7 mouse cellular contexts compared by ENCODE assay signal in genomic region chr3:54755145-54756041, GRCm38 (mm10). TPM values are rescaled to one million over a fixed set of nuclear protein-coding genes. Genes with fewer than 3 reads are reported as not detected.
DNase-seq lines count a peak whose midpoint lies in the region; ATAC-seq and TF ChIP-seq lines count a peak whose summit lies in the region.

Smad9 (plus strand) TSS chr3:54755582.

- TF ChIP-seq POLR2A in bone marrow, adult 2 months (IDR thresholded peaks at IDR 0.05; ENCODE audit: borderline replicate concordance, control insufficient read depth, low read depth, low read length) = no peak
- no peak for TF ChIP-seq POLR2A in kidney, adult 2 months (IDR thresholded peaks at IDR 0.05; ENCODE audit: low read depth, low read length)
- no peak for TF ChIP-seq POLR2A in testis, adult 2 months (IDR thresholded peaks at IDR 0.05; ENCODE audit: control insufficient read depth, low read depth, low read length)

- H3K36me3 ChIP-seq in embryonic facial prominence, embryonic 10.5 days (replicated peaks) = peaks cover 21% of the 10 kb centered on the region
- no peaks in the 10 kb centered on the region for H3K36me3 ChIP-seq in kidney, adult 2 months (ENCODE audit: control insufficient read depth, insufficient read depth, low read length)
- H3K36me3 ChIP-seq in limb, embryonic 12.5 days = peaks cover 18% of the 10 kb centered on the region
- peaks cover 10% of the 10 kb centered on the region for H3K36me3 ChIP-seq in midbrain, embryonic 14.5 days (ENCODE audit: control insufficient read depth, insufficient read depth, low read length)
- H3K36me3 ChIP-seq in testis, adult 2 months (ENCODE audit: control insufficient read depth, insufficient read depth, low read length) = no peaks in the 10 kb centered on the region

- TF ChIP-seq CTCF in bone marrow, adult 2 months (IDR thresholded peaks at IDR 0.05; ENCODE audit: control insufficient read depth, insufficient read depth, low read length) = no peak
- TF ChIP-seq CTCF in kidney, adult 2 months (conservative IDR thresholded peaks at IDR 0.05; ENCODE audit: insufficient read depth, insufficient read length, low read depth, low read length) = no peak
- TF ChIP-seq CTCF in testis, adult 2 months (IDR thresholded peaks at IDR 0.05; ENCODE audit: control insufficient read depth, insufficient read depth, insufficient replicate concordance, low read depth, low read length) = no peak

- peaks cover 43% of the 10 kb centered on the region for H3K27me3 ChIP-seq in embryonic facial prominence, embryonic 10.5 days (replicated peaks; ENCODE audit: low read depth, poor library complexity, severe bottlenecking)
- H3K27me3 ChIP-seq in kidney, adult 2 months (replicated peaks; ENCODE audit: control insufficient read depth, insufficient read depth, low read length) = no peaks in the 10 kb centered on the region
- peaks cover 22% of the 10 kb centered on the region for H3K27me3 ChIP-seq in limb, embryonic 12.5 days
- peaks cover 8% of the 10 kb centered on the region; the same call in 1 of the 2 replicates for H3K27me3 ChIP-seq in midbrain, embryonic 14.5 days (ENCODE audit: control insufficient read depth, insufficient read depth, low read length)
- no peaks in the 10 kb centered on the region for H3K27me3 ChIP-seq in testis, adult 2 months (ENCODE audit: control insufficient read depth, insufficient read depth, low read length)

- H3K27ac ChIP-seq in bone marrow, adult 2 months (ENCODE audit: control insufficient read depth, insufficient read depth, low read depth, low read length, poor library complexity) = no peak within 1 kb of the TSS; the same call in 1 of the 2 replicates
- peak within 1 kb of the TSS; percentile 85 for H3K27ac ChIP-seq in embryonic facial prominence, embryonic 10.5 days (replicated peaks)
- H3K27ac ChIP-seq in kidney, adult 2 months (ENCODE audit: insufficient read depth, low read depth, low read length) = no peak within 1 kb of the TSS
- peak within 1 kb of the TSS; percentile 70 for H3K27ac ChIP-seq in limb, embryonic 12.5 days
- no peak within 1 kb of the TSS; the same call in 1 of the 2 replicates for H3K27ac ChIP-seq in midbrain, embryonic 14.5 days (replicated peaks; ENCODE audit: low read depth, low read length)
- no peak within 1 kb of the TSS for H3K27ac ChIP-seq in testis, adult 2 months (ENCODE audit: control insufficient read depth, insufficient read depth, low read depth, low read length)

- H3K9ac ChIP-seq in limb, embryonic 12.5 days (replicated peaks) = peak within 1 kb of the TSS; percentile 78
- peak within 1 kb of the TSS; percentile 67 for H3K9ac ChIP-seq in midbrain, embryonic 14.5 days (replicated peaks; ENCODE audit: low read length)

- peak; percentile 74 for DNase-seq in embryonic facial prominence, embryonic 10.5 days (ENCODE audit: low spot score)
- peak; percentile 57 to 70 for DNase-seq in heart, adult 18-20 months
- DNase-seq in kidney, adult 2 months = peak; percentile 69
- peak; percentile 82 for DNase-seq in midbrain, embryonic 14.5 days

- peak within 1 kb of the TSS; percentile 99 for H3K4me2 ChIP-seq in limb, embryonic 12.5 days
- H3K4me2 ChIP-seq in midbrain, embryonic 14.5 days (ENCODE audit: low read length) = peak within 1 kb of the TSS; percentile 100

- WGBS in bone marrow, adult 2 months = 1% methylated on average over 65 of the region's 66 CpGs
- 1% methylated on average over 66 of the region's 66 CpGs for WGBS in embryonic facial prominence, embryonic 10.5 days
- 1% methylated on average over 63 of the region's 66 CpGs for WGBS in kidney, adult 2 months
- WGBS in limb, embryonic 12.5 days = under 1% methylated on average over 60 of the region's 66 CpGs
- under 1% methylated on average over 65 of the region's 66 CpGs for WGBS in midbrain, embryonic 14.5 days

- peak within 1 kb of the TSS; percentile 4 for H3K4me3 ChIP-seq in bone marrow, adult 2 months (replicated peaks; ENCODE audit: control insufficient read depth, low read depth, low read length)
- H3K4me3 ChIP-seq in embryonic facial prominence, embryonic 10.5 days = peak within 1 kb of the TSS; percentile 80
- peak within 1 kb of the TSS; percentile 70 for H3K4me3 ChIP-seq in kidney, adult 2 months (ENCODE audit: insufficient read depth, low read depth, low read length)
- peak within 1 kb of the TSS; percentile 69 for H3K4me3 ChIP-seq in limb, embryonic 12.5 days (replicated peaks)
- peak within 1 kb of the TSS; percentile 57 for H3K4me3 ChIP-seq in midbrain, embryonic 14.5 days (replicated peaks; ENCODE audit: low read depth, low read length)
- H3K4me3 ChIP-seq in testis, adult 2 months (ENCODE audit: control insufficient read depth, low read depth, low read length) = peak within 1 kb of the TSS; percentile 72

- no peaks in the 10 kb centered on the region for H3K4me1 ChIP-seq in bone marrow, adult 2 months (ENCODE audit: control insufficient read depth, insufficient read depth, low read length)
- H3K4me1 ChIP-seq in embryonic facial prominence, embryonic 10.5 days = peaks cover 22% of the 10 kb centered on the region
- no peaks in the 10 kb centered on the region for H3K4me1 ChIP-seq in kidney, adult 2 months (ENCODE audit: control insufficient read depth, insufficient read depth, low read length)
- peaks cover 22% of the 10 kb centered on the region; the same call in 1 of the 2 replicates for H3K4me1 ChIP-seq in limb, embryonic 12.5 days (replicated peaks)
- peaks cover 13% of the 10 kb centered on the region; the same call in 1 of the 2 replicates for H3K4me1 ChIP-seq in midbrain, embryonic 14.5 days (ENCODE audit: control insufficient read depth, insufficient read depth, low read length)
- H3K4me1 ChIP-seq in testis, adult 2 months (ENCODE audit: control insufficient read depth, insufficient read depth, low read length) = peaks cover 7% of the 10 kb centered on the region

- peak; percentile 68 for ATAC-seq in limb, embryonic 12.5 days (ENCODE audit: insufficient number of reproducible peaks, insufficient read depth, low FRiP score, low TSS enrichment, low read depth)
- ATAC-seq in midbrain, embryonic 14.5 days (ENCODE audit: low FRiP score, low TSS enrichment) = peak; percentile 83

- no peaks in the 10 kb centered on the region for H3K9me3 ChIP-seq in embryonic facial prominence, embryonic 10.5 days
- no peaks in the 10 kb centered on the region for H3K9me3 ChIP-seq in limb, embryonic 12.5 days
- no peaks in the 10 kb centered on the region for H3K9me3 ChIP-seq in midbrain, embryonic 14.5 days (ENCODE audit: control insufficient read depth, low read length)

RNA-seq across cellular contexts. Expression of gene Smad9, which starts in this region (rescaled TPM):
- not detected in 2 replicates for polyA plus RNA-seq in bone marrow, adult 2 months (2011; ENCODE audit: insufficient read depth, insufficient read length, low replicate concordance, missing spikeins)
- 0.42 and 0.73 TPM in 2 replicates for polyA plus RNA-seq in embryonic facial prominence, embryonic 10.5 days (2016; fragmentation: Nextera tagmentation; extraction: Ambion mirVana)
- total RNA-seq in heart, adult 18-20 months (2021) = 1 to 10 TPM; 1.7 to 1.9 TPM
- 1.1 and 1.3 TPM in 2 replicates for polyA plus RNA-seq in kidney, adult 2 months (2012; rRNA removed)
- polyA plus RNA-seq in limb, embryonic 12.5 days (2016; fragmentation: Nextera tagmentation; extraction: Ambion mirVana) = 0.87 and 1.1 TPM in 2 replicates
- polyA plus RNA-seq in midbrain, embryonic 14.5 days (2014; fragmentation: Nextera tagmentation; extraction: Ambion mirVana) = 0.30 and 0.43 TPM in 2 replicates
- 0.47 and 0.61 TPM in 2 replicates for polyA plus RNA-seq in testis, adult 2 months (2012; rRNA removed)

Comparison
In these comparisons a context has a peak if more than half of its experiments do, and no peak if none do; other contexts are left out.
1. Peak in DNase-seq, H3K4me3 ChIP-seq and H3K27ac ChIP-seq in embryonic facial prominence, embryonic 10.5 days; RNA of the gene not detected or under 1 TPM.
2. Peak in DNase-seq, ATAC-seq, H3K4me3 ChIP-seq, H3K9ac ChIP-seq and H3K4me2 ChIP-seq in midbrain, embryonic 14.5 days; RNA of the gene not detected or under 1 TPM.
3. H3K4me3 ChIP-seq: peak in every context shown above with its lines; median percentile 80 in embryonic facial prominence, embryonic 10.5 days; 72 in testis, adult 2 months; 70 in kidney, adult 2 months; 69 in limb, embryonic 12.5 days; 57 in midbrain, embryonic 14.5 days; 4 in bone marrow, adult 2 months.